Mouse (Mus musculus) CH12.LX (cell line): ENCODE measurements around the gene Cdca3. TPM values are rescaled to one million over a fixed set of nuclear protein-coding genes. Genes with fewer than 3 reads are reported as not detected.

Source experiments
- DNase-seq: peaks from one replicate; pipeline ENCODE4 v3.0.0-alpha.2; 2013; ENCODE audit errors: extremely low read depth
- H3K27ac ChIP-seq: 2 replicates; pipeline ENCODE4 v1.5.1; 2012; ENCODE audit warnings: low read depth, mild to moderate bottlenecking, control low read depth, moderate library complexity; ENCODE audit not compliant: insufficient read depth
- H3K27me3 ChIP-seq: replicated peaks from 2 replicates; pipeline ENCODE3; 2012; ENCODE audit warnings: inconsistent platforms
- H3K36me3 ChIP-seq, 2 experiments: replicated peaks in 1 of 2; 2 replicates each; pipeline versions ENCODE3 to v1.6.1; 2012; ENCODE audit warnings: inconsistent platforms in 1 of 2, low read length in 1 of 2, mild to moderate bottlenecking in 1 of 2, mixed read lengths in 1 of 2, moderate library complexity in 1 of 2; ENCODE audit not compliant: control insufficient read depth in 1 of 2, insufficient read depth in 1 of 2
- H3K4me1 ChIP-seq, 2 experiments: 2 replicates each; pipeline ENCODE4 v1.6.1; 2012; ENCODE audit warnings: inconsistent platforms in 1 of 2, moderate library complexity in 1 of 2; ENCODE audit not compliant: insufficient read depth in 2 of 2, control insufficient read depth in 1 of 2
- H3K4me2 ChIP-seq: 2 replicates; pipeline ENCODE4 v1.6.1; 2012; ENCODE audit warnings: low read depth, mild to moderate bottlenecking, control low read depth; ENCODE audit not compliant: poor library complexity, insufficient read depth, severe bottlenecking
- H3K4me3 ChIP-seq, 3 experiments: fragments of 150-350 bp in 1 of 3; sonication (generic) in 1 of 3; replicated peaks in 1 of 3; 2 replicates each; pipeline versions ENCODE3 to v1.5.1; 2011 to 2012; ENCODE audit warnings: low read depth in 2 of 3, low read length in 2 of 3, mild to moderate bottlenecking in 2 of 3, moderate library complexity in 2 of 3, control low read depth in 1 of 3, improper control_type of control experiment in 1 of 3, inconsistent platforms in 1 of 3, mixed read lengths in 1 of 3; ENCODE audit not compliant: poor library complexity in 1 of 3
- H3K79me2 ChIP-seq: replicated peaks from 2 replicates; pipeline ENCODE4 v1.6.1; 2012; ENCODE audit warnings: mild to moderate bottlenecking, moderate library complexity; ENCODE audit not compliant: control insufficient read depth, poor library complexity, insufficient read depth, severe bottlenecking; ENCODE audit errors: extremely low read depth
- H3K9ac ChIP-seq: 2 replicates; pipeline ENCODE4 v1.6.1; 2012; ENCODE audit warnings: low read depth, mild to moderate bottlenecking, control low read depth, moderate library complexity; ENCODE audit not compliant: insufficient read depth
- H3K9me3 ChIP-seq: replicated peaks from 2 replicates; pipeline ENCODE3; 2012; ENCODE audit warnings: low read length, inconsistent platforms, mixed read lengths
- BHLHE40 ChIP-seq: IDR thresholded peaks from 2 replicates; pipeline ENCODE4 v1.6.1; 2011; ENCODE audit warnings: mild to moderate bottlenecking, low read depth, low read length, improper control_type of control experiment
- CHD1 ChIP-seq: IDR thresholded peaks from 2 replicates; pipeline ENCODE4 v1.6.1; 2012; ENCODE audit warnings: low read depth, low read length, improper control_type of control experiment, inconsistent platforms
- E2F4 ChIP-seq: IDR thresholded peaks from 2 replicates; pipeline ENCODE4 v1.6.1; 2011; ENCODE audit warnings: low read depth, low read length, improper control_type of control experiment; ENCODE audit not compliant: insufficient replicate concordance
- EP300 ChIP-seq: IDR thresholded peaks from 2 replicates; pipeline ENCODE4 v1.6.1; 2011; ENCODE audit warnings: low read length, improper control_type of control experiment
- ETS1 ChIP-seq: conservative IDR thresholded peaks from 2 replicates; pipeline ENCODE4 v1.6.1; 2012; ENCODE audit warnings: low read depth, mild to moderate bottlenecking, inconsistent platforms, low read length, improper control_type of control experiment, moderate library complexity
- GABPA ChIP-seq: IDR thresholded peaks from 2 replicates; pipeline ENCODE4 v1.6.1; 2012; ENCODE audit warnings: low read depth, low read length, improper control_type of control experiment, inconsistent platforms; ENCODE audit not compliant: insufficient replicate concordance
- KAT2A ChIP-seq: IDR thresholded peaks from 2 replicates; pipeline ENCODE4 v1.6.1; 2012; ENCODE audit warnings: low read length, improper control_type of control experiment, inconsistent platforms; ENCODE audit not compliant: insufficient replicate concordance
- MAX ChIP-seq: IDR thresholded peaks from 2 replicates; pipeline ENCODE4 v1.6.1; 2011; ENCODE audit warnings: low read length, improper control_type of control experiment
- MEF2A ChIP-seq: IDR thresholded peaks from 2 replicates; pipeline ENCODE4 v1.6.1; 2014; ENCODE audit warnings: low read depth, mild to moderate bottlenecking, inconsistent platforms, low read length, improper control_type of control experiment, borderline replicate concordance
- MXI1 ChIP-seq: IDR thresholded peaks from 2 replicates; pipeline ENCODE4 v1.6.1; 2011; ENCODE audit warnings: mild to moderate bottlenecking, low read depth, low read length, improper control_type of control experiment
- MYC ChIP-seq: IDR thresholded peaks from 2 replicates; pipeline ENCODE4 v1.6.1; 2011; ENCODE audit warnings: low read depth, mild to moderate bottlenecking, improper control_type of control experiment, low read length
- NELFE ChIP-seq: IDR thresholded peaks from 2 replicates; pipeline ENCODE4 v1.6.1; 2011; ENCODE audit warnings: low read depth, low read length, improper control_type of control experiment
- PAX5 ChIP-seq: IDR thresholded peaks from 2 replicates; pipeline ENCODE4 v1.6.1; 2012; ENCODE audit warnings: low read length, inconsistent platforms, mixed read lengths
- SMC3 ChIP-seq: IDR thresholded peaks from 2 replicates; pipeline ENCODE4 v1.6.1; 2011; ENCODE audit warnings: low read depth, low read length, improper control_type of control experiment
- UBTF ChIP-seq: IDR thresholded peaks from 2 replicates; pipeline ENCODE4 v1.6.1; 2012; ENCODE audit warnings: low read depth, mild to moderate bottlenecking, inconsistent platforms, low read length, improper control_type of control experiment, moderate library complexity
- ZNF384 ChIP-seq: IDR thresholded peaks from 2 replicates; pipeline ENCODE4 v1.6.1; 2012; ENCODE audit warnings: low read depth, low read length, improper control_type of control experiment, inconsistent platforms
- dilution Hi-C: fragments of 300-500 bp; cut with MboI; formaldehyde crosslinking; loops from 2 replicates; pipeline ENCODE4 v1.14.3; 2020; ENCODE audit warnings: low sequenced_read_pairs; ENCODE audit not compliant: extremely low pct_unique_long_range_greater_than_20kb, extremely low pct_ligation_motif_present
- in situ Hi-C: fragments of 300-500 bp; cut with MboI; formaldehyde crosslinking; loops from 3 replicates; pipeline ENCODE4 v1.14.3; 2019; ENCODE audit warnings: low sequenced_read_pairs, low pct_ligation_motif_present, low pct_unique_long_range_greater_than_20kb, mixed read lengths
- polyA plus RNA-seq: library from polyadenylated mRNA; unstranded; fragments of >175 nt; gene quantifications from 2 replicates; pipeline ENCODE4 v1.2.1, GENCODE M21; 2012; ENCODE audit warnings: low read depth; ENCODE audit not compliant: insufficient read length
- total RNA-seq, 2 experiments: library from RNA; depleted of rRNA; stranded (reverse); fragments of 300-350 nt in 1 of 2; fragments of >200 nt in 1 of 2; gene quantifications; 2 replicates each; pipeline ENCODE4 v1.2.3; 2012 to 2014

Cdca3 gene
- total and polyA plus RNA-seq, 3 experiments = 117 to 229 (median 224) TPM

GRCm38 (mm10) chr6:124817125-124817524, 12.2 kb upstream of the Cdca3 start:
- Histone ChIP-seq H3K4me2 (no peak overlapping the region), H3K27me3 (no peaks in the 10 kb centered on the region), H3K9ac (no peak overlapping the region), H3K36me3 (peaks cover 69 to 84% of the 10 kb centered on the region in 2 experiments), H3K79me2 (peaks cover 18% of the 10 kb centered on the region), H3K4me3 (no peak overlapping the region), H3K9me3 (no peaks in the 10 kb centered on the region), H3K4me1 (peaks cover 5 to 15% of the 10 kb centered on the region in 2 experiments), H3K27ac (no peak overlapping the region)
- DNase-seq = no peak
- dilution Hi-C loops (no loop called here), in situ Hi-C loops (no loop called here)
- TF ChIP-seq NELFE (no peak), CHD1 (no peak), EP300 (no peak), MXI1 (no peak), SMC3 (no peak), GABPA (no peak), E2F4 (no peak), MYC (no peak), BHLHE40 (no peak), ETS1 (no peak), KAT2A (no peak), MEF2A (no peak), MAX (no peak)

GRCm38 (mm10) chr6:124817563-124817962, 11.8 kb upstream of the Cdca3 start:
- Histone ChIP-seq H3K4me1 (peaks cover 5 to 10% of the 10 kb centered on the region in 2 experiments), H3K9ac (no peak overlapping the region), H3K4me2 (no peak overlapping the region), H3K36me3 (peaks cover 72 to 84% of the 10 kb centered on the region in 2 experiments), H3K79me2 (peaks cover 14% of the 10 kb centered on the region), H3K9me3 (no peaks in the 10 kb centered on the region), H3K27ac (no peak overlapping the region), H3K4me3 (no peak overlapping the region), H3K27me3 (no peaks in the 10 kb centered on the region)
- TF ChIP-seq EP300 (no peak), KAT2A (no peak), BHLHE40 (no peak), ZNF384 (no peak), MXI1 (no peak), PAX5 (no peak), NELFE (no peak), UBTF (no peak)
- dilution Hi-C loops = no loop called here
- DNase-seq = no peak
- in situ Hi-C loops = no loop called here
